Mouse (Mus musculus): ENCODE measurements around the gene Ptprb. TPM values are rescaled to one million over a fixed set of nuclear protein-coding genes. Genes with fewer than 3 reads are reported as not detected.

Ptprb gene
- total and polyA plus RNA-seq, 3 experiments = 14.8 to 66.3 (median 63.1) TPM

- Histone ChIP-seq H3K27ac (peak overlapping the region; percentile 78), H3K27me3 (ENCODE audit: control insufficient read depth, insufficient read depth, low read length) (no peaks in the 10 kb centered on the region), H3K36me3 (ENCODE audit: control insufficient read depth, insufficient read depth, low read length) (peaks cover 43% of the 10 kb centered on the region), H3K4me3 (peak overlapping the region; percentile 32), H3K4me1 (ENCODE audit: control insufficient read depth, insufficient read depth, low read length) (peaks cover 10% of the 10 kb centered on the region), H3K79me2 (replicated peaks; ENCODE audit: control insufficient read depth, insufficient read depth, low read length) (0 out of 2 replicates have a peak, but pooled peaks cover 2% of the 10 kb centered on the region), H3K9ac (ENCODE audit: low read depth, low read length) (peak overlapping the region; percentile 13; the same call in 1 of the 2 replicates)
- peak in 1 of 2 experiments; percentile 38 for DNase-seq
- peak; percentile 57; the same call in 1 of the 2 replicates for TF ChIP-seq EP300 (IDR thresholded peaks at IDR 0.05; ENCODE audit: insufficient read depth, low read depth, low read length)
- no peak for TF ChIP-seq CTCF (IDR thresholded peaks at IDR 0.05)
- TF ChIP-seq POLR2A (IDR thresholded peaks at IDR 0.05; ENCODE audit: insufficient read depth, low read depth, low read length) = no peak
- intact Hi-C loops (cut with DNase I) = no loop called here
- WGBS = 30% methylated on average over 11 of the region's 11 CpGs
These were observed 35.3 kb downstream of the Ptprb start for GRCm38 (mm10) chr10:116310516-116311210.

- Histone ChIP-seq H3K4me3 (no peak overlapping the region), H3K36me3 (ENCODE audit: control insufficient read depth, insufficient read depth, low read length) (peaks cover 57% of the 10 kb centered on the region), H3K9ac (ENCODE audit: low read depth, low read length) (no peak overlapping the region), H3K79me2 (replicated peaks; ENCODE audit: control insufficient read depth, insufficient read depth, low read length) (no peaks in the 10 kb centered on the region), H3K27me3 (ENCODE audit: control insufficient read depth, insufficient read depth, low read length) (no peaks in the 10 kb centered on the region), H3K27ac (no peak overlapping the region; the same call in 1 of the 2 replicates), H3K4me1 (ENCODE audit: control insufficient read depth, insufficient read depth, low read length) (peaks cover 9% of the 10 kb centered on the region)
- DNase-seq = peak; percentile 72 to 77
- whole genome bisulfite sequencing = 14% methylated on average over 12 of the region's 12 CpGs
- TF ChIP-seq CTCF (IDR thresholded peaks at IDR 0.05) (peak; percentile 98), EP300 (IDR thresholded peaks at IDR 0.05; ENCODE audit: insufficient read depth, low read depth, low read length) (no peak), POLR2A (IDR thresholded peaks at IDR 0.05; ENCODE audit: insufficient read depth, low read depth, low read length) (0 out of 2 replicates have a peak, but pooled peaks have one; percentile 15)
- intact Hi-C loops (cut with DNase I) = loop anchor here (1.0 kb wide), 1 partner anchor 111 kb away; no protein-coding TSS in a partner anchor
These were observed 43.9 kb downstream of the Ptprb start for GRCm38 (mm10) chr10:116319246-116319645.

- no peaks in the 10 kb centered on the region for H3K79me2 ChIP-seq (replicated peaks; ENCODE audit: control insufficient read depth, insufficient read depth, low read length)
- H3K27me3 ChIP-seq (ENCODE audit: control insufficient read depth, insufficient read depth, low read length) = no peaks in the 10 kb centered on the region
- peaks cover 8% of the 10 kb centered on the region for H3K36me3 ChIP-seq (ENCODE audit: control insufficient read depth, insufficient read depth, low read length)
- no peaks in the 10 kb centered on the region for H3K4me1 ChIP-seq (ENCODE audit: control insufficient read depth, insufficient read depth, low read length)
- no peak for TF ChIP-seq EP300 (IDR thresholded peaks at IDR 0.05; ENCODE audit: insufficient read depth, low read depth, low read length)
- no peak for TF ChIP-seq POLR2A (IDR thresholded peaks at IDR 0.05; ENCODE audit: insufficient read depth, low read depth, low read length)
- no peak for TF ChIP-seq CTCF (IDR thresholded peaks at IDR 0.05)
- no peak overlapping the region for H3K4me3 ChIP-seq
- DNase-seq = no peak
- no peak overlapping the region for H3K27ac ChIP-seq
- WGBS = 70% methylated on average over 5 of the region's 5 CpGs
- intact Hi-C loops (cut with DNase I) = loop anchor here (5.0 kb wide), 1 partner anchor 703 kb away; no protein-coding TSS in a partner anchor
- H3K9ac ChIP-seq (ENCODE audit: low read depth, low read length) = no peak overlapping the region
These were observed 53.8 kb downstream of the Ptprb start for GRCm38 (mm10) chr10:116329086-116329485.

- H3K9ac ChIP-seq (ENCODE audit: low read depth, low read length) = no peak overlapping the region
- no peaks in the 10 kb centered on the region for H3K27me3 ChIP-seq (ENCODE audit: control insufficient read depth, insufficient read depth, low read length)
- peak; percentile 52 to 61 for DNase-seq
- H3K36me3 ChIP-seq (ENCODE audit: control insufficient read depth, insufficient read depth, low read length) = peaks cover 8% of the 10 kb centered on the region
- TF ChIP-seq POLR2A (IDR thresholded peaks at IDR 0.05; ENCODE audit: insufficient read depth, low read depth, low read length) = no peak
- peak; percentile 93 for TF ChIP-seq CTCF (IDR thresholded peaks at IDR 0.05)
- peak; percentile 68; the same call in 1 of the 2 replicates for TF ChIP-seq EP300 (IDR thresholded peaks at IDR 0.05; ENCODE audit: insufficient read depth, low read depth, low read length)
- H3K4me1 ChIP-seq (ENCODE audit: control insufficient read depth, insufficient read depth, low read length) = no peaks in the 10 kb centered on the region
- WGBS = 23% methylated on average over 5 of the region's 5 CpGs
- H3K27ac ChIP-seq = no peak overlapping the region
- no peak overlapping the region for H3K4me3 ChIP-seq
- intact Hi-C loops (cut with DNase I) = loop anchor here (1.0 to 10.0 kb wide), 4 partner anchors 142 to 562 kb away; partner anchors contain the start of genes Cnot2 and Kcnmb4
- H3K79me2 ChIP-seq (replicated peaks; ENCODE audit: control insufficient read depth, insufficient read depth, low read length) = no peaks in the 10 kb centered on the region
These were observed 55.1 kb downstream of the Ptprb start for GRCm38 (mm10) chr10:116330458-116330857.

- WGBS = 51% methylated on average over 23 of the region's 23 CpGs
- Histone ChIP-seq H3K36me3 (ENCODE audit: control insufficient read depth, insufficient read depth, low read length) (peaks cover 8% of the 10 kb centered on the region), H3K9ac (ENCODE audit: low read depth, low read length) (no peak overlapping the region), H3K27ac (no peak overlapping the region), H3K79me2 (replicated peaks; ENCODE audit: control insufficient read depth, insufficient read depth, low read length) (no peaks in the 10 kb centered on the region), H3K4me3 (no peak overlapping the region), H3K4me1 (ENCODE audit: control insufficient read depth, insufficient read depth, low read length) (no peaks in the 10 kb centered on the region), H3K27me3 (ENCODE audit: control insufficient read depth, insufficient read depth, low read length) (no peaks in the 10 kb centered on the region)
- no peak for DNase-seq
- TF ChIP-seq POLR2A (IDR thresholded peaks at IDR 0.05; ENCODE audit: insufficient read depth, low read depth, low read length) (no peak), CTCF (IDR thresholded peaks at IDR 0.05) (no peak), EP300 (IDR thresholded peaks at IDR 0.05; ENCODE audit: insufficient read depth, low read depth, low read length) (no peak)
- intact Hi-C loops (cut with DNase I) = loop anchor here (1.0 to 10.0 kb wide), 4 partner anchors 141 to 561 kb away; partner anchors contain the start of genes Cnot2 and Kcnmb4
These were observed 55.7 kb downstream of the Ptprb start for GRCm38 (mm10) chr10:116330961-116331510.
